20 mouse cellular contexts compared by ENCODE assay signal in the genomic region with DNA sequence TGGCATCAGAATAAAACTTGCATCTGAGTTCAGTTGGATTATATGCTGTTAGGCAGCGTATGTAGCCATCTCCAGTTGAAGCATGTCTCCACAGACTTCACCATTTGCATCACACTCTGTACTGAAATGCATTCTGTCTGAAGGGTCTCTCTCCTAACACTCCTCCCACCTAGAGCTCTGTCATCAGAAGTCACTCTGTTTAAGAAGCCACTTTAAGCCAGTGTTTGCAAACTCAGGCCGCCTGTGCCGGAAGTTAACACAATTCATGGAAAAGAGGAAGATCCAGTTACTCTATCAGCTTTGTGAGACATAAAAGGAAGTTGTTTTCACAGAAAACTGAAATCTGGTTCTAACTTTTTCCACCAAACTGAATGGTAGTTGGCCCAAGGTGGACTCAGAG. TPM values are rescaled to one million over a fixed set of nuclear protein-coding genes. Genes with fewer than 3 reads are reported as not detected.
DNase-seq lines count a peak whose midpoint lies in the region; ATAC-seq lines count a peak whose summit lies in the region.
"Had no signal": no experiment of that assay in that cellular context is flagged by ENCODE, and none has a peak within 500 bp of the region (broad histone marks: within the 10 kb centered on the region; RNA-seq: fewer than 3 reads in every experiment).

No protein-coding gene starts in this region.

- no peak overlapping the region for H3K4me2 ChIP-seq in heart, embryonic 13.5 days
- no peak overlapping the region for H3K4me2 ChIP-seq in limb, embryonic 15.5 days
- H3K4me2 ChIP-seq: embryonic facial prominence, embryonic 12.5 days; forebrain, embryonic 13.5 days; hindbrain, embryonic 12.5 days had no signal

- DNase-seq in heart, postnatal 36 days: no peak
- no peak for DNase-seq in limb, embryonic 10.5 days (ENCODE audit: low spot score)
- DNase-seq in left cerebral cortex, adult 18-20 months (ENCODE audit: low spot score in 2 of 2): no peak
- DNase-seq: adrenal gland, adult 2 months; adrenal gland, postnatal 25 days; cerebellum, adult 2 months; cerebellum, postnatal 10 days; forebrain, postnatal 0 days; gastrocnemius, postnatal 25 days; heart, adult 18-20 months had no signal

- H3K4me3 ChIP-seq in heart, embryonic 13.5 days: no peak overlapping the region
- no peak overlapping the region for H3K4me3 ChIP-seq in limb, embryonic 15.5 days
- H3K4me3 ChIP-seq in limb, embryonic 10.5 days: no peak overlapping the region
- H3K4me3 ChIP-seq: embryonic facial prominence, embryonic 12.5 days; forebrain, embryonic 13.5 days; hindbrain, embryonic 12.5 days had no signal

- H3K4me1 ChIP-seq in heart, embryonic 13.5 days: peaks cover 12% of the 10 kb centered on the region
- peaks cover 5% of the 10 kb centered on the region for H3K4me1 ChIP-seq in limb, embryonic 15.5 days
- H3K4me1 ChIP-seq in limb, embryonic 10.5 days: peaks cover 5% of the 10 kb centered on the region; the same call in 1 of the 2 replicates
- H3K4me1 ChIP-seq: embryonic facial prominence, embryonic 12.5 days; hindbrain, embryonic 12.5 days had no signal

- H3K27ac ChIP-seq in heart, embryonic 13.5 days (replicated peaks): peak overlapping the region; percentile 36; the same call in 1 of the 2 replicates
- 0 out of 2 replicates have a peak overlapping the region, but pooled peaks have one; percentile 22 for H3K27ac ChIP-seq in limb, embryonic 15.5 days
- H3K27ac ChIP-seq in limb, embryonic 10.5 days: no peak overlapping the region
- H3K27ac ChIP-seq: embryonic facial prominence, embryonic 12.5 days; forebrain, embryonic 13.5 days; hindbrain, embryonic 12.5 days had no signal

- H3K9me3 ChIP-seq in heart, embryonic 13.5 days: no peaks in the 10 kb centered on the region
- H3K9me3 ChIP-seq in limb, embryonic 15.5 days: no peaks in the 10 kb centered on the region
- H3K9me3 ChIP-seq in limb, embryonic 10.5 days (replicated peaks): no peaks in the 10 kb centered on the region
- H3K9me3 ChIP-seq: embryonic facial prominence, embryonic 12.5 days; forebrain, embryonic 13.5 days; hindbrain, embryonic 12.5 days had no signal

- 66% methylated on average over 3 of the region's 3 CpGs for WGBS in heart, embryonic 13.5 days
- WGBS in limb, embryonic 15.5 days: 73% methylated on average over 3 of the region's 3 CpGs
- 87% methylated on average over 3 of the region's 3 CpGs for WGBS in limb, embryonic 10.5 days

- intact Hi-C loops in heart, postnatal 36 days (cut with DNase I): no loop called here

- ATAC-seq in heart, embryonic 13.5 days (ENCODE audit: extremely low read depth, insufficient number of reproducible peaks, low FRiP score, low TSS enrichment): no peak
- no peak for ATAC-seq in limb, embryonic 15.5 days (ENCODE audit: insufficient number of reproducible peaks, low FRiP score, low TSS enrichment, low read depth)
- ATAC-seq in granulocyte monocyte progenitor cell, adult 5-6 weeks (replicated peaks; ENCODE audit: poor library complexity, severe bottlenecking): peak; percentile 86
- no peak for ATAC-seq in erythroid progenitor cell, adult 5-6 weeks (replicated peaks; ENCODE audit: low FRiP score, poor library complexity, severe bottlenecking)
- ATAC-seq: forebrain, embryonic 13.5 days; forebrain, postnatal 0 days; hindbrain, embryonic 16.5 days; inflammation-experienced regulatory T-cells, adult 6 months; intestine, postnatal 0 days had no signal

- peaks cover 26% of the 10 kb centered on the region for H3K27me3 ChIP-seq in heart, embryonic 13.5 days (replicated peaks)
- no peaks in the 10 kb centered on the region for H3K27me3 ChIP-seq in limb, embryonic 15.5 days
- H3K27me3 ChIP-seq in limb, embryonic 10.5 days (ENCODE audit: low read depth, poor library complexity, severe bottlenecking): no peaks in the 10 kb centered on the region; the same call in 1 of the 2 replicates
- H3K27me3 ChIP-seq: embryonic facial prominence, embryonic 12.5 days; hindbrain, embryonic 12.5 days had no signal

- H3K36me3 ChIP-seq in heart, embryonic 13.5 days: 0 out of 2 replicates have a peak, but pooled peaks cover 6% of the 10 kb centered on the region
- H3K36me3 ChIP-seq in limb, embryonic 15.5 days: no peaks in the 10 kb centered on the region
- H3K36me3 ChIP-seq in limb, embryonic 10.5 days: no peaks in the 10 kb centered on the region
- H3K36me3 ChIP-seq: embryonic facial prominence, embryonic 12.5 days; hindbrain, embryonic 12.5 days had no signal

- no peak overlapping the region for H3K9ac ChIP-seq in heart, embryonic 13.5 days
- no peak overlapping the region for H3K9ac ChIP-seq in limb, embryonic 15.5 days
- H3K9ac ChIP-seq: embryonic facial prominence, embryonic 12.5 days; forebrain, embryonic 13.5 days; forebrain, postnatal 0 days; hindbrain, embryonic 12.5 days had no signal

RNA-seq across cellular contexts. Expression of a gene that starts 5.9 kb away (rescaled TPM):
- 41.5 and 43.0 TPM in 2 replicates for polyA plus RNA-seq in heart, embryonic 13.5 days (2015; fragmentation: Nextera tagmentation; extraction: Ambion mirVana)
- total RNA-seq in heart, postnatal 36 days (2021): 10 to 100 TPM; 28.3 to 37.8 TPM
- polyA plus RNA-seq in limb, embryonic 15.5 days (2015; fragmentation: Nextera tagmentation; extraction: Ambion mirVana): 107 and 108 TPM in 2 replicates
- polyA plus RNA-seq in limb, embryonic 10.5 days (2016; fragmentation: Nextera tagmentation; extraction: Ambion mirVana): 13.1 and 24.2 TPM in 2 replicates
- total RNA-seq in granulocyte monocyte progenitor cell, adult 5-6 weeks (2014; fragmentation: Nextera tagmentation): 0.11 and 1.2 TPM in 2 replicates
- 2.8 and 4.2 TPM in 2 replicates for total RNA-seq in granulocyte monocyte progenitor cell, adult 5-6 weeks (2017)
- total RNA-seq in left cerebral cortex, adult 18-20 months (2021): 1 to 10 TPM; 3.3 to 3.7 TPM
- total RNA-seq in erythroid progenitor cell, adult 5-6 weeks (2015; ENCODE audit: low replicate concordance): not detected in 2 replicates
- total RNA-seq in erythroid progenitor cell, adult 5-6 weeks (2017; ENCODE audit: low replicate concordance): 0.26 and 18.1 TPM in 2 replicates
